Mouse (Mus musculus): ENCODE data around the gene Dhx37.

DNA sequence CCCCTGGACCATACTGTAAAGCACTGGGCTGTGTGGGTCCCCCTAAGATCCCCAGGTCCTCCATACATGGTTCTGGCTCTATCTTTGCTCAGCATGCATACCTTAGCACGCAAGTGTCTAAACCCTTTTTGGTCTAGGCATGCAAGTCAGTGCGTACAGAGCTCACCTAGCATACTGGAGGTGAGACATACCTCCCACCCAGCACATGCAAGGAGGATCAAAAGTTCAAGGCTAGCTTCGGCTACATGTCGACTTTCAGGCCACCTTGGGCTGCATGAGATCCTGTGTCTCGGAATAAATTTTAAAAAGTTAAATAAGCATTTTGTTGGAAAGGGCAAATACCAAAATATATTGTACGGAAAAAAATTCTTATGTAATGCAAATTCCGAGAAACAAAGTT, 31.3 kb upstream of the Dhx37 start:
- TF ChIP-seq CTCF (IDR thresholded peaks at IDR 0.05; ENCODE audit: extremely low read depth, insufficient read length, insufficient replicate concordance, low read depth, low read length) = no peak
- no peak for TF ChIP-seq POLR2A (IDR thresholded peaks at IDR 0.05; ENCODE audit: low read depth, low read length)
